Mouse (Mus musculus) C2C12 (cell line): ENCODE measurements at regions not wholly inside any gene's neighbourhood (a gene's known extent, or its start where the extent isn't known, plus 50 kb on each side); places are given as distances from the start of the nearest gene placed in this dataset.
"Not testable (repeated sequence)": the region's sequence is repeated elsewhere in the genome, so short reads cannot be mapped to it uniquely, and the experiment has no call there.

ENCODE experiments used
- H3K27me3 ChIP-seq: one replicate; pipeline ENCODE4 v1.6.1; 2011; ENCODE audit not compliant: control insufficient read depth, insufficient read depth, insufficient read length
- H3K36me3 ChIP-seq: one replicate; pipeline ENCODE4 v1.6.1; 2011; ENCODE audit not compliant: control insufficient read depth, insufficient read depth
- H3K4me3 ChIP-seq: one replicate; pipeline ENCODE4 v1.5.1; 2011; ENCODE audit warnings: mild to moderate bottlenecking, control low read depth; ENCODE audit not compliant: poor library complexity, insufficient read depth, severe bottlenecking
- H3K79me2 ChIP-seq: one replicate; pipeline ENCODE4 v1.6.1; 2011; ENCODE audit not compliant: control insufficient read depth, insufficient read depth
- H3K79me3 ChIP-seq: one replicate; pipeline ENCODE4 v1.6.1; 2011; ENCODE audit warnings: low read depth, control low read depth
- H3ac ChIP-seq: one replicate; pipeline ENCODE3; 2011; ENCODE audit warnings: low read depth; ENCODE audit not compliant: control insufficient read depth, insufficient read length
- CEBPB ChIP-seq: IDR thresholded peaks from one replicate; pipeline ENCODE4 v1.6.1; 2011; ENCODE audit warnings: low read depth, mild to moderate bottlenecking, control low read depth, moderate library complexity
- CTCF ChIP-seq: IDR thresholded peaks from one replicate; pipeline ENCODE4 v1.5.1; 2011; ENCODE audit not compliant: control insufficient read depth, insufficient read depth, insufficient read length
- FOSL1 ChIP-seq: IDR thresholded peaks from one replicate; pipeline ENCODE4 v1.8.0; 2011; ENCODE audit warnings: mild to moderate bottlenecking, low read length; ENCODE audit not compliant: poor library complexity, insufficient read depth, severe bottlenecking
- MAX ChIP-seq: IDR thresholded peaks from one replicate; pipeline ENCODE4 v1.6.1; 2011; ENCODE audit warnings: mild to moderate bottlenecking, control low read depth
- MYOD1 ChIP-seq: IDR thresholded peaks from one replicate; pipeline ENCODE4 v1.6.1; 2011; ENCODE audit warnings: low read depth; ENCODE audit not compliant: control insufficient read depth, insufficient read length
- MYOG ChIP-seq: IDR thresholded peaks from one replicate; pipeline ENCODE4 v1.6.1; 2011; ENCODE audit not compliant: control insufficient read depth, insufficient read length; ENCODE audit errors: extremely low read depth
- USF1 ChIP-seq: IDR thresholded peaks from one replicate; pipeline ENCODE4 v1.6.1; 2011; ENCODE audit warnings: low read depth, mild to moderate bottlenecking, control low read depth, moderate library complexity

GRCm38 (mm10) chr8:15670722-15671121 lies 624.8 kb upstream of the BB014433 start:
- no peak overlapping the region for H3K4me3 ChIP-seq
- TF ChIP-seq MYOG (no peak), MAX (no peak), CTCF (no peak), CEBPB (no peak), MYOD1 (no peak), USF1 (no peak), FOSL1 (no peak)
- no peaks in the 10 kb centered on the region for H3K79me2 ChIP-seq
- no peaks in the 10 kb centered on the region for H3K36me3 ChIP-seq
- H3K27me3 ChIP-seq: no peaks in the 10 kb centered on the region
- no peak overlapping the region for H3ac ChIP-seq
- no peaks in the 10 kb centered on the region for H3K79me3 ChIP-seq

GRCm38 (mm10) chr8:15670298-15670697 lies 624.4 kb upstream of the BB014433 start:
- H3K36me3 ChIP-seq: no peaks in the 10 kb centered on the region
- H3K27me3 ChIP-seq: no peaks in the 10 kb centered on the region
- no peaks in the 10 kb centered on the region for H3K79me3 ChIP-seq
- H3K4me3 ChIP-seq: no peak overlapping the region
- H3ac ChIP-seq: no peak overlapping the region
- no peaks in the 10 kb centered on the region for H3K79me2 ChIP-seq
- TF ChIP-seq MYOD1: no peak

GRCm38 (mm10) chr8:15669515-15669914 lies 623.6 kb upstream of the BB014433 start:
- no peak overlapping the region for H3ac ChIP-seq
- H3K27me3 ChIP-seq: no peaks in the 10 kb centered on the region
- no peaks in the 10 kb centered on the region for H3K36me3 ChIP-seq
- H3K79me3 ChIP-seq: no peaks in the 10 kb centered on the region
- no peak overlapping the region for H3K4me3 ChIP-seq
- no peaks in the 10 kb centered on the region for H3K79me2 ChIP-seq
- TF ChIP-seq FOSL1 (no peak), MAX (no peak), CTCF (no peak), CEBPB (no peak), MYOD1 (no peak), MYOG (no peak), USF1 (no peak)

GRCm38 (mm10) chr8:15660602-15661001 lies 614.7 kb upstream of the BB014433 start:
- Histone ChIP-seq H3K79me2 (no peaks in the 10 kb centered on the region), H3K27me3 (no peaks in the 10 kb centered on the region), H3ac (no peak overlapping the region), H3K4me3 (no peak overlapping the region), H3K36me3 (no peaks in the 10 kb centered on the region), H3K79me3 (no peaks in the 10 kb centered on the region)
- TF ChIP-seq MYOD1: no peak
- no peak for TF ChIP-seq MYOG
- TF ChIP-seq FOSL1: no peak
- no peak for TF ChIP-seq CTCF

- no peak overlapping the region for H3K4me3 ChIP-seq
- H3K79me2 ChIP-seq: no peaks in the 10 kb centered on the region
- TF ChIP-seq MYOD1 (no peak), CEBPB (no peak), USF1 (no peak), FOSL1 (no peak), MYOG (no peak), MAX (no peak)
- no peaks in the 10 kb centered on the region for H3K36me3 ChIP-seq
- H3K79me3 ChIP-seq: no peaks in the 10 kb centered on the region
- H3K27me3 ChIP-seq: no peaks in the 10 kb centered on the region
- H3ac ChIP-seq: no peak overlapping the region
These were observed 589.0 kb upstream of the BB014433 start for GRCm38 (mm10) chr8:15634769-15635366.

GRCm38 (mm10) chr8:15628584-15628983 lies 582.7 kb upstream of the BB014433 start:
- no peak overlapping the region for H3ac ChIP-seq
- no peaks in the 10 kb centered on the region for H3K79me2 ChIP-seq
- H3K79me3 ChIP-seq: no peaks in the 10 kb centered on the region
- H3K27me3 ChIP-seq: no peaks in the 10 kb centered on the region
- TF ChIP-seq MAX: no peak
- no peak for TF ChIP-seq CTCF
- no peak for TF ChIP-seq USF1
- TF ChIP-seq MYOD1: no peak
- TF ChIP-seq FOSL1: no peak
- TF ChIP-seq MYOG: no peak
- no peaks in the 10 kb centered on the region for H3K36me3 ChIP-seq
- no peak overlapping the region for H3K4me3 ChIP-seq

- H3K27me3 ChIP-seq, H3ac ChIP-seq, H3K4me3 ChIP-seq, H3K79me3 ChIP-seq, H3K36me3 ChIP-seq, H3K79me2 ChIP-seq: not testable (repeated sequence)
These were observed 577.9 kb upstream of the BB014433 start for GRCm38 (mm10) chr8:15623602-15624392.
